Mouse (Mus musculus) thymus, postnatal 36 days (tissue): ENCODE data around the gene Slc41a2.
A peak's percentile ranks its signal among the peaks of the same experiment; 100 is the strongest.
"Not testable (repeated sequence)": the region's sequence is repeated elsewhere in the genome, so short reads cannot be mapped to it uniquely, and the experiment has no call there.

Source experiments
- DNase-seq, 2 experiments: peaks; one replicate each; pipeline ENCODE4 v3.0.0; 2022; ENCODE audit warnings: mixed read lengths in 2 of 2

Slc41a2 gene

DNA sequence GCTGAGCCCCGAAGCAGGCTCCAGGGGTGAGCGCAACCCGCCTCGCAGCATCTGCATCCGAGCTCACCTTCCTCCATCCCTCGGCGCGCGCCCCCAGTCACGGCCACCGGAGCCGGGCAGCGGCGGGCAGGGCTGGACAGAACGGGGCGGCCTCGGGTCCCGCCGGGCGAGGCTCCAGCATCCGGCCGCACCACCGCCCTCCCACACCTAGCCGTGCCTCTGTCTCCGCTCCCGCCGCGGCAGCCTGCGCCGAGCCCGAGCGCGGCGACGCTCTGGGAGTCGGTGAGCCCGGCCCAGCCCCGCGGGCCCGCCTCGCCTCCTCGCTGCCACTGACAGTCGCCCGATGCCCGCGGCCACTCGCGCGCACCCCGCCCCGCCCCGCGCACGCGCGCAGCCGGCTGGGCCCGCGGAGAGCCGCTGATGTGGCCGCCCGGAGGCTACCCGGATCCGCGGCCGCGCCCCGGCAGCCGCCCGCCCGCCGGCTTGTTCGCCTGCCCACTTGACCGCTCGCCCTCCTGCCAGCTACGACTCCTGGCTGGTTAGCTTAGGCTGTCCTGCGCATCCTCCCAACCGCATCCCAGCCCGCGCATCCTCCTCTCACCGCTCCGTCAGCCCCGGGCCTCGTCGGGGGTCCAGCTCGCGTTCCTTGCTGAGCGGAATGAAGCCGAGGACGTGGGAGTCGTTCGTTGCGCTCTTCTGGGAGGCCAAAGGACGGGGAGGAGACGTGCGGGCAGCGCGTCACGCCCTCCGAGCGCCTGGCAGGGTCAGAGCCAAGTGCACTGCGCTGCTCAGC, at the start of gene Slc41a2:
Gene Slc41a2, minus strand, starts transcription at position 724 of the 793 bp plus-strand sequence.
- peak; percentile 15 to 36 for DNase-seq

DNA sequence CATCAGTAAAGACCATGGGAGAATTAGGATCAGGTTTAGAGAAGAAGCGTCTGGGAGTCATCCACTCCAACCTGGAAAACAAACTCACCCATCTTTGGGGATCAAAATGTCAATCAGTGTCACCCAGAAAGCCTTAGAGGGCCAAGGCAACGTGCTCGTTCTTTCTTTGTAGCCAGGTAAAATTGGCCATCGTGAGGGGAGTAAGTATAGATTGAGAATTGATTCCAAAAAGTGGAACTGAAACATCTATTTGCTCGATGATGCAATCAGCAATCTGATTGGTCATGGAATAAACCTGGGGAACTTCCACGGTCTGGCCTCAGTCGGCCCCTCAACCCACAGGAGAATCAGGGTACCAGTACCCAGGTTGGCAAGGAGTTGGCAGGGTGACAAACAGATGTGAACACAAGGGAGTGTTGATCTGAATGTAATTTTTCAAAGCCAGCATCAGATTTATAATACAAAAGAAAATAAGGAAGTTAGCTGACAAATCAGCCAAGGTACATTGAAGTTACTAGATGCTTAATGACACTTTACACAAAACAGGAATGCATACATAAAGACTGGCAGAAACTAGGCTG, 47.7 kb upstream of the Slc41a2 start:
- no peak for DNase-seq

DNA sequence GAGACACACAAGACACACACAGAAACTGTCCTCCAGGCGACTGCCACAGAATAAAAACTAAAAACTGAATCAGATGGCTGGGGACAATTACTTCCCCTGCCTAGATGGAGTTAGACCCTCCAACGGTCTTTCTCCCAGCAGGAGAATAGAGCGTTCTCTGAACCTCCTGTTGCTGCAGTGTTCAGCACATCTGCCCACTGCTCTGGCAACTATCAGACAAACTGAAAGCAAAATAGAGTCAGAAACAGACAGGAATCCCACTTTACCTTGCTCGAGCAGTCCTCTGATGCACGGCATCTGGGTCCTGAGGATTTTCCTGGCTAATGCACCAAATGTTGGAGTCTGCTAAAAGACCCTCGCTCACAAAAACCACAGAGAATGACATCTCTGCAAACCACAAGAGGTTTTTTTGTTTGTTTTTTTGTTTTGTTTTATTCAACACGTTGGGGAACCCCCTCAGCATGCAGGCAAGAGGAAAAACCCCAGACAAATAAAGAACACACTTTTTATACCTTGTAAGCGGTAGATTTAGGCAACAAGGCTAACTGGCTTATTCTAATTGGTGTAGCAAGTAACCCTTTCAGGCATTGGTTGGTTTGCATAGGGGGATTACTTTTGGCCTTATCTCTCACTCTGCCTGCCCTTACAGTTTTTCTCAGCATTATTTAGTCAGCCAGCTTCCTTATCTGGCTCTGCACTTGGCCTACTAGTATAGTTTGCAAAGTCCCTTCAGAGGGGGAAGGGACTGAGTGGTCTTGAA, 47.0 kb upstream of the Slc41a2 start:
- DNase-seq: no peak

DNA sequence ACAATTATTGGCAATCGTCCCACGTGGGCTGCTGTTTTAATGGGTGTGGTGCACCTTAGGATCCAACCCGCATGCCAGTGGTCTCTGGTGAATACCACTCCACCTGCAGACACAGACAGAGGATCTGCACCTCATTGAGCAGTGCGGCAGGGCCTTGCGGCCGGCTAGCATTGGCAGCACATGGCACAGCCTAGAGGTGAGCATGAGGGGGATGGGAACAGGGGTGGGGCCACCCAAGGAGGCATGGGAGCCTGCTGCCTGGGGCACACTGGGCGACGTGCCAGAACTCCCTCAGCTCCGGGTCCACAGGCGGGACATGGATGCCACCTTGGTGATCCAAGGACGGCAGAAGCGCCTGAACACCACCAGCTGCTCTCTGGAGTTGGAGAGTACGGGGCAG, 46.2 kb upstream of the Slc41a2 start:
- no peak for DNase-seq

DNA sequence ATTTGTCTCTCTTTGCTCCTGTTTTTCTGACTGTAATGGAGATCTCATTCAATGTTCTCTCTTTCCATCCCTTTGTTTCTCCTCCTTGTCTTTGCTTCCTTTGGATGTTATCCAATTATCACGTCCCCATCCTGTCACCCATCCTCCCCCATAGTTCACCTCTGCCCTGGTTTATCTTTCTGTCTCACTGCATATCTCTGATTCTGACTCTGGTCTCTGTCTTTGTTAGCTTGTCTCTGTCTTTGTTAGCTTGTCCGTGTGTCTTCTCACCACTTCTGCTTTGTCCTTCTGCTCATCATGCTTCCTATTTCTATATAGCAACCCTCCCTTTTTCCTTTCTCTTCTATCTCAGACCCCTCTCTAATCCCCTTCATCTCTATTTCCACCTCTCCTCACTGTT, 45.3 kb upstream of the Slc41a2 start:
- no peak for DNase-seq

DNA sequence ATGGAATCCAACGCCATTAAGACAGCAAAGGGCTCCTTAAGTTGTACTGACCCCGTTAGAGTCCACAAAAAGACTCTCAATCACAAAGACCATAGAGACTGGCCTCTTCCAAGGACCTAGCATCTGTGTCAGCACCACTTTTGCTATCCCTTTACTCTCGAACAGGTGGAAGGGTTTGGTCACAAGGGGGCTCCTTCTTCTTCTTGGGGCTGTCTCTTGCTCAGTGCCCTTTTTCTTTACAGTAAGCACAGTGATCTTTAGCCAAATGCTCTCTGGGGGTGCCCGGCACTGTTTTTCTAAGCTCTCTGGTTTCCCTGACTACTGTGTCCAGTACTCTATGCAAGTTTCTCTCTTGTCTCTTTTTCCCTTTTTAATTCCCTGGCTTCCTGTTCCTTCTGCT, 44.8 kb upstream of the Slc41a2 start:
- DNase-seq: no peak

DNA sequence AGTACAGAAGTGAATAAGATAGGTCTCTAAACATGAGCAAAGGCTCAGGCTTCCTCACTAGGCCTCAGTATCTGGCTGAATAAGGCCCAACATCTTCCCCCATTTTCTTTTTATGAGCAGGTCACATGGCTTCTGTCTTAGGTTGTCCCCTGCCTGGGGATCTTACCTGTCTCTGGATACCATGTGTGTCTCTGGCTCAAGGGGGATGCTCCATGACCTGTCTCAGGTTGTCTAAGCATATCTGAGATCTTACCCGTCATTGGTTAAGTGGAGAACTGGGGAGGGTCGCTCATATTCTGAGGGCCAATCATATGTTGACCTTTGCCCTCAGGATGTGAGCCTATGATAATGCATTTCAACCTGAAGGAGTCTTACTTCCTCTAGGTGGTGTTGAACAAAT, 42.8 kb upstream of the Slc41a2 start:
- no peak for DNase-seq

DNA sequence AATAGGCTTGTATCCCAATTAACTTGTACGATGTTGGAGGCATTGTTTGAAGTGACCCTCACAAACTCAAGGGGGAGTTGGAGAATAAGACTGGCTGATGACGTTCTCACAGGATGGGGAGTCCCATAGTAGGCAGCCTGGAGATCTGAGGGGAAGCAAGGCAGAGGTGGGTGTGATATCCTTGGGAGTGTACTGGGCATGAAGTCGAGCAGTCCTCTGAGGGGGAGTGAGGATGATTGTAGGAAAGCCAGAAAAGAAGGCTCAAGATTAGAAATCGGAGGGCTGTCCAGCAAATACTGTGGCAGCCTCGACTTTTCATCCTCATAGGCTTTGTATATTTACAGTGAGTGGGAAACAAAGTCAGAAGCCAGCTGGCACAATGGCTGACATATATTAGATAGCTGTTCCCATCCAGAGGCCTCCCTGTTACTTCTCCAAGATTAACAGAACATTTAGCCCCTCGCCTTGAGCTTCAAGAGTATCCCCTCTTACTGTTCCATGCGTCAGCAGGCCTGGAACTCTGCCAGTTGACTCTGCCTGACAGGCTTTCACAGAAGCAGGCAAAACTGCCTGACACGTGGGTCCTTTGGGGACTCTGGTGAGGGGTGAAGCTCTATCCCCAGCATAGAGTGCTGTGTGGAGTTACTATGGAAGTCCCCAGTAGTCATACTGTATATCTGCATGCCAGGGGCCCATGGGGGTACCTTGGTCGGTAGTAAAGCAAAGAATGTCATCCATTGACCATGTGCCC, 40.6 kb upstream of the Slc41a2 start:
- DNase-seq: no peak

DNA sequence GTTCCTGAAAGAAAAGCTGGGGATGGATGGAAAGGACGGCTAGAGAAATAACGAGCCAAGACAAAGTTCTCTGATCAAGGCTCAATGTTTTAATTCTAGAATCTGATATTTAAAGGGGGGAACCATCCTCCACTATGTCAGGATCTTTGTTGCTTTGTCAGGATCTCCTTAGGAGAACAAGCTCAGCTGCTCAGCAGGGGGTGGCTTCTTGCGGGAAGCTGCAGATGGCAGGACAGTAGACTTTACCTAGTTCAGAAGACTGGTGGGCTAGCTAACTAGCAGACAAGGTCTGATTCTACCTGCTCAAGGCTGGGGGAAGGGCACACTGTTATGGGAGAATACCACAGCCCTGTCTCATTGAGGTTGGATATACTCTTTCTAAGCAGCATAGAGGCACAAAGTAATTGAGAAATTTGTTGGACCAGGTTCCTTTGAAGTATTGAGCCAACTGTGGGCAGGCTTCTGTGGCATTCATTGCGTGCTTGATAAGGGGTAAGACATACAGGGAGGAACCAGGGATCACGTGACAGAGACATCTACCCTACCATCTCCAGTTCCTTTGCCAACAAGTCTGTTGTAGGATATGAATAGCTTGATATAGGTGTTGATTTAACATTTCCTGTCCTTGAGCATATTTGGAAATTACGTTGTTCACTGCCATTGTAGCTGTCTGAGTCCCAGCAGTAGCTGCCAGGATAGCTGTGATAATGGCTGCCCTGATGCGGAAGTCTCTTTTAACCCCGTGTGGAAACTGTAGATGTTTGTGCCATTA, 39.4 kb upstream of the Slc41a2 start:
- no peak for DNase-seq

DNA sequence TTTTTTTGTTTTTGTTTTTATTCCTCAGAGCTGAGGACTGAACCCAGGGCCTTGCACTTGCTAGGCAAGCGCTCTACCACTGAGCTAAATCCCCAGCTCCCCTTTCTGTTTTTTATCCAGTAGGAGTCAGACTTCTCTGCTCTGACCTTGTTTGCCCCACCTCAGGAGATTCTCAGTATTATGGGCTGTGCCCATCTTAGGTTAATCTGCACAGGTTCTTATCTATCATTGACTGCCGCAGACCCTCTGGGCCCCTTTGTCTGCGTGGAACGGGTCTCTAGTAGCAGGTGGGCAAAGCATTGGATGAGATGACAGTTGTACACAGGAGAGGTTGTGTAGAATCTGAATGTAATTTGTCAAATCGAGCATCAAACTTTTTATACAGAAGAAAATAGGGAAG, 37.8 kb upstream of the Slc41a2 start:
- not testable (repeated sequence) for DNase-seq

DNA sequence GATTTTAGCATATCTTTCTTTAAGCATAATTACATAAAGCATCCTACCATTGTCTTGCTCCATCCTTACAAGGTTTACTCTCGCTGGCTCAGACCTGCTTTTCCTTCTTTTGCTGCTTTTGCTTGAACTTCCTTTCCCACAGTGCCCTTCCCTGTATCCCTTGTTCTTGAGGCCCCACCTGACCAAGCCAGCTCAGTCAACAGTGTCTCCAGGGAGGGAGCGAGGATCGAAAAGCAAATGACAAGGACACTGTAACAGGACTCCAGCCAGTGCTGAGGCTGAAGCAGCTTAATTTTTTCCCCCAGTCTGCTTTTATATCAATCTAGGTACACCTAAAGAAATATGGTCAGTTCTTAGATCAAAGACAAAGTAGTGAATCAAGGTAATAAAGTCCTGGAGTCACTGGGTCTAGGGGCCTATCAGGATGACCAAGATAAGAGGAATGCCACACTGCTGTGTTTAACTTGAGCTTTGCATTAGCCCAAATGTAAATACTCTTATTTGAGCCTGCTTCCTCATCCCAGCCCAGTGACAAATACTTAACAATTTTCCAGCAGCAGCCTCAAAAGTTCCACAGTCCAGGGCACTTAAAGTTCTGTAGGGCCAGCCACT, 36.5 kb upstream of the Slc41a2 start:
- DNase-seq: no peak

DNA sequence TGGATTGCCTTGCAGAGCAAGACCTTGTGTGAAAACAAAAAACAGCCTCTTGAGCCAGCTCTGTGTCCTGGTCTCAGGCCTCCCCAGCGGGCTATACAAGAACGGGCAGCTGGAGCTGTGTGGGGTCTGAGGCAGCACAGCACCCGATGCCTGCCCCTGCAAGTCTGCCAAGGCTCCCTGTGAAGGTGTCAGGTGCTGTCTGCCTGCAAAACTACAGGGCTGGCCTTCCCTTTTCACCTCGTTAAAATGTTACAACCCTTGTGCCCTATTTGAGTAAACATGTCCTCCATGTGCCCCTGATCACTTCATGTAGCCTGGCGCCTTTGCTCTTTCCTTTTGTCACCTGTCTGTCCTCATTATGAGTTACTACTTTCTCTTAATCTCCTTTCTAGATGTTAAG, 31.2 kb upstream of the Slc41a2 start:
- no peak for DNase-seq

DNA sequence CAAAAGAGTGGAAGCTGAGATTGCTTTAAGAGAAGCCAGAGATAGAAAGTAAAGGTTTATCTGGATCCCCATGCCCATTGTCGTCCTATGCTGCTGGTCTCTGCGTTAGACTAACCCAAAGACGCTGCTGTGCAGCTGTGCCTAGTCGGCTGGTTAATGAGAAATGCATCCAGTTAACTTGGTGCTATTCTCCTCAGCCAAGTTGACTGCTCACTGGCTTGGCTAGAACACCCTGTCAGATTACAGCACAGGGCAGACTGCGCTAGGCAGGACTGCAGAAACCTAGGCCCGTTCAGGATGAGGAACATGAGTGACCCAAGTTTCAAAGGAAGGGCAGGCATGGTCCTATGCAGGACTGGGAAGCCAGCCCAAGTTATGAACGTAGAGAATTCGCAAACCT, 25.8 kb upstream of the Slc41a2 start:
- DNase-seq: no peak

DNA sequence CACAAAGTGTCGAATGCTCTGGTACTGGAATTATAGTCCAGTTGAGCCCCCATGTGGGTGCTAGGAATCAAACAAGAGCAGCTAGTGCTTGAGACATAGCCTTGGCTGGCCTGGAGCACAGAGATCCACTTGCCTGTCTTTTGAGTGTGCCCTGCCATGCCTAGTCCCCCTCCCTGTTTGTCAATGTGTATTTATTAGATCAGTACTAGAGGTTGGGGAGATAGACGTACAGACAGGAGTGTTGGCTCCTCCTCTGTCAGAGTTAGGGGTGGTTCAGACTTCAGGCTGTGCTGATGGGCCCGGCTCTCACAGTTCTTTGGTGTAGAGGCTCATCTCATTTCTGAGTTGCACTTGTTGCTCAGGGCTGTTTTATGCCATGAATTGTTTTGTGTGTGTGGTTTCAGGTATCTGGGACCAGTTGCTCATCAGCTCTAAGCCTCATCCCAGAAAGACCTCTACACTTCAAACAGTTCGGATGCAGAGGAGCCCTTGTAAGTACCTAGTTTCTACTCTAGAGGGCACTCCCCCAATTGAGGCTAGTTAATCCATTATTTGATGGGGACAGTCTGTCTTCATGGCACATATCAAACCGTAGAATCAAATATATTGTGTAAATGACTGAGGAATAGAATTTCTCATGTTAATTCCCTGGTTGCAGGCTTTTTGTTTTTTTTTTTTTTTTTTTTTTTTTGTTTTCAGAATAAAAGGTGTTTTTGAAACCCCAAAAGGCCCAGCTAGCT, 24.1 kb upstream of the Slc41a2 start:
- no peak for DNase-seq

DNA sequence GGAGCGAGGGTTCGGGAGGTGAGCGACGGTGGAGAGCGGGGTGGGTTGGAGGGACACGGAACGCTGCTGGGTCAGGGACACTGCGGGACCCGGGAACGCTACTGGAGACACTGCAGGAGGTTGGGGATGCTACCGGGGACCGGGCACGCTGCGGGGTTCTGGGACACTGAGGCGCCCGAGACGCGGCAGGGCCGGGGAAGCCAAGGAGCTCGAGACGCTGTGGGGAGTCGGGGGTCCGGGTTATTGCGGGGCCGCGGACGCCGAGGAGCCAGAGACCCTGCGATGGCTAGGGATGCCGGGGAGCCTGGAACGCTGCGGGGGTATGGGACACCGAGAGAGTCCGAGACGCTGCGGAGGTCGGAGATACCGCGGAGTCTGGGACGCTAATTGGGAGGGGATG, 22.7 kb upstream of the Slc41a2 start:
- DNase-seq: no peak

DNA sequence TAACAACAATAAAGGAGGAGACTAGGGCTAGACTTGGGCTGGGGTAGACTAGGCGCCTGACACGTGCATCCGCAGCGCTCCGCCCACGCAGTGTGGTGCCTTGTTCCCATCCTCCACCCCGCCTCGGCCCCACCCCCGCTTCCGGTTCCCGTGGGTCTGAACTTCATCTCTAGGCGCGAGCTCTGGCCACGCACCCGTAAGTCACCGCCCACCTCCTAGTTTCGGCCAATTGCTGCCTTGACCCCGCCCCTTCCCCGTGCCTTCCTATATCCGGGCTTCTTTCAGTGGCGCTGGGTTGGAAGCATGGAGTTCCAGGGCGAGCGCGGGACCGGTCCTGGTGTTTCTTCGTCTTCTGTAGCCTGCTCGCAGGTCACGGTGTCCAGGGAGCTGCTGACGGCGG, 22.3 kb upstream of the Slc41a2 start, which contains the start of gene D10Wsu102e:
Gene D10Wsu102e, plus strand, starts transcription at position 266 of the 400 bp plus-strand sequence.
- peak; percentile 96 for DNase-seq

DNA sequence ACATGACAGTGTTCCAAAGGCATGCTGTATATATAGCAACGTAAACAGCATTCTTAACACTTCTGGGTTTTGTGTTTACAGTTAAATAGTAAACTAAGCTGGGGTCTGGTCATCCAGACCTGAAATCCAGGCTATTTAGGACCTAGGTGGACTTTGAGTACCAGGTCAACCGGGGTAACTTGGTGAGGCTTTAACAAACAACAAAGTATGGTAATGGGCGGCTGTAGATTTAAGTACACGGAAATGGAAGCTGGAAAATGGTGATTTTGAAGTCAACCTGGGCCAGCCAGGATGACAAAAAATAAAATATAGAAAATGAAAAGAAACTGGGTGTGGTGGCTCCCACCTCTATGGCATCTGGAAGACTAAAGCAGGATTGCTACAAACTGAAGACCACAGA, 21.8 kb upstream of the Slc41a2 start:
- no peak for DNase-seq

DNA sequence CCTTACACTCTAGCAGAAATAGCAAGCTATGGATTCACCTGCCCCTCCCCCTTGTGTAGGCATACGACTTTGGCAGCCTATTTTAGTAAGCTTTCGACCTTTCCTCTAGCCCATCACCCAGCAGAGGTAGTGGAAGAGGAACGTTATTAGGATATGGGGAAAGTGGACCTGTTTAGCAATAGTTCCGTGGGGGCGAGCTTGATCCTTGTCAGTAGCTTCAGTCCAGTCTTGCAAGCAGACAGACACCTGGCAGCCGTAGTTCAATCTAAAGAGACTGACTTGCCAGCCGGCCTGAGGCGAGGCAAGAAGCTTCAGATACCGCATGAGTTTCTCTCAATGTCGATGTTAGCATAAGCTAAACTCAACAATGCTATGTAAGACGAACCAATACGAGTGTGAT, 18.7 kb upstream of the Slc41a2 start:
- no peak for DNase-seq

DNA sequence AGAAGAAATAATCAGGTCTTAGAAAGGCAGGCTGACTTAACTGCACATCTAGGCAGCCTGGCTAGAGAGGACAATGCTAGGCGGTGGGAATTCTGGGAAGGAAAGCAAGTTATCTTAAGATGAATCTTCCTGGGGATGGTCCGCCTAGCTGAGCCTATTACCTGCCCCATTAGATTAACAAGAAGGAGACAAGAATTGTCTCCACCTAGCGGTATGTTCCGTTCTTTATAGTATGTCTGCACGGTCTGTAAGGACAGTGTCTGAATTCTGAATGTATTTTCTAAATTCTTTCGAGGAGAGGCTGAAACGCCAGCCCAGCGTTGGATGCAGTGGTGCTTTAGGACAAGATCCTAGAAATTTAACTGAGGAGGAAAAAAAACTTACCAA, 16.6 kb upstream of the Slc41a2 start:
- no peak for DNase-seq

DNA sequence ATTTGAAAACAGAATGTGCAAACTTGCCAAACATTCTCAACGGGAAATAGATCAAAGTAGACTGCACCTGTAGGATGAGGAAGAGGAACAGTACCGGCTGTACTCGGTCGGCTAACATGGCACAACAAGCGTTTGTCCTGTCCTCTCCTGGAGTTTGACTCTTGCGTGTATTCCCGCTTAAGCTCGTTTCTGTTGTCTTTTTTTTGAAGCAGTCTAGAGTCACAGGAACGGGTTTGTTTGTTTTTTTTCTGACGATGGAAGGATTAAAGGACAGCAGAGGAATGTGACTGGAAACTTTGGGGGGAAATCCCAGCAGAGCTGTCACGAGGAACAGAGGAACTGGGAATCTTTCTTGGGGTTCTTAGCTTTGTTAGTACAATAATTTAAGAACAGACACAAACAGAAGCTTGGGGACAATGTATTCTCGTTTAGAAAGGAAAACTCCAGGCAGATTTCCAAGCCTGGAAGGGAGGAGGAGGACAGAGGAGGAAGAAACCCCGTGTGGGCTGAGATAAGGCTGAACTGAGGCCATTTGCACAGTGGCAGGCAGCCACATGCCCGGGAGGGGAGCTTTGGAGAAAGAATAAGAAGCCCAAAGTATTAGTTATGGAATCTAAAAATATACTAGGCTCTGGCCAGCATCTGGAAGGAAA, 16.1 kb upstream of the Slc41a2 start:
- no peak for DNase-seq

DNA sequence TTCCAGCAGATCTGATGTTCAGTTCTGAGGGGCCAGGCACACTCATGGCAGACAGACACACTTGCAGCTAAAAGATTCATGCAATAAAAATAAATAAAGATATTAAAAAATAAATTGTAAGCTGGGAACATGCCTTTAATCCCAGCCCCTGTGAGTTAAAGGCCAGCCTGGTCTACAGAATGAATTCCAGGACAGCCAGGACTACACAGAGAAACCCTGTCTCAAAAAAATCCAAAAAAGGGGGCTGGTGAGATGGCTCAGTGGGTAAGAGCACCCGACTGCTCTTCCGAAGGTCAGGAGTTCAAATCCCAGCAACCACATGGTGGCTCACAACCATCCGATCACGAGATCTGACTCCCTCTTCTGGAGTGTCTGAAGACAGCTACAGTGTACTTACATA, 14.1 kb upstream of the Slc41a2 start:
- not testable (repeated sequence) for DNase-seq
